Mouse (Mus musculus): ENCODE data around the gene Lztfl1. TPM values are rescaled to one million over a fixed set of nuclear protein-coding genes. Genes with fewer than 3 reads are reported as not detected.

Lztfl1 gene
- polyA plus RNA-seq, 1 experiment from 2014 or later: 39.0 TPM

GRCm38 (mm10) chr9:123701822-123702221 is 15.7 kb downstream of the Lztfl1 start:
- Histone ChIP-seq H3K9me3 (replicated peaks; ENCODE audit: control insufficient read depth, low read length) (no peaks in the 10 kb centered on the region), H3K9ac (ENCODE audit: low read length) (no peak overlapping the region), H3K27ac (ENCODE audit: low read length) (no peak overlapping the region), H3K4me1 (ENCODE audit: control insufficient read depth, insufficient read depth, low read length) (no peaks in the 10 kb centered on the region), H3K4me2 (ENCODE audit: low read depth, low read length) (no peak overlapping the region), H3K4me3 (ENCODE audit: low read length) (no peak overlapping the region), H3K27me3 (ENCODE audit: control insufficient read depth, insufficient read depth, low read length) (no peaks in the 10 kb centered on the region), H3K36me3 (ENCODE audit: control insufficient read depth, insufficient read depth) (peaks cover 17% of the 10 kb centered on the region)
- WGBS: 87% methylated on average over 5 of the region's 5 CpGs
- ATAC-seq (replicated peaks; ENCODE audit: extremely low read depth, insufficient read depth, low FRiP score): no peak

- WGBS: 77% methylated on average over 3 of the region's 3 CpGs
- peaks cover 9% of the 10 kb centered on the region for H3K36me3 ChIP-seq (ENCODE audit: control insufficient read depth, insufficient read depth)
- no peak overlapping the region for H3K4me3 ChIP-seq (ENCODE audit: low read length)
- H3K4me2 ChIP-seq (ENCODE audit: low read depth, low read length): no peak overlapping the region
- H3K27me3 ChIP-seq (ENCODE audit: control insufficient read depth, insufficient read depth, low read length): no peaks in the 10 kb centered on the region
- H3K4me1 ChIP-seq (ENCODE audit: control insufficient read depth, insufficient read depth, low read length): 0 out of 2 replicates have a peak, but pooled peaks cover 2% of the 10 kb centered on the region
- no peak overlapping the region for H3K27ac ChIP-seq (ENCODE audit: low read length)
- H3K9me3 ChIP-seq (replicated peaks; ENCODE audit: control insufficient read depth, low read length): no peaks in the 10 kb centered on the region
- no peak overlapping the region for H3K9ac ChIP-seq (ENCODE audit: low read length)
- ATAC-seq (replicated peaks; ENCODE audit: extremely low read depth, insufficient read depth, low FRiP score): no peak
Observed at GRCm38 (mm10) chr9:123695634-123696302, 21.7 kb downstream of the Lztfl1 start.

DNA sequence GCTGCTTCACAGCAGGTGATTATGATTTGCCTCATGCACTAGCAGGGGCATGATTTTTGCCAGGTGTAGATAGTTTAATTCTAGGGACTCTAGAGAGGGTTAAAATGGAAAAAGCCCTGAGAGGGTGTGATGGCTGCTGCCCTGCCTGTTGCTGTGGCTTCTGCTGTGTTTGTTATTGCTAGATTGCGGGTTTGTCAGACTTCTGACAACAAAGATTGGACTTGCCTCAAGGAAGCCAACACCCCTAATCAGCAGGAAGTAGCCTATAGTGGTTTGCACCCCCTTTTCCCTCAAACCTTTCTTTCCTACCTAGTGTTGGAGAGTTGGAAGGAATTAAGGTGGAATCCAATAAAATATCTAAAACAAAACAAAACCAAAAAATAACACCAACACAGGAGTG is 29.3 kb downstream of the Lztfl1 start:
- no peak overlapping the region for H3K9ac ChIP-seq (ENCODE audit: low read length)
- 50% methylated on average over 1 of the region's 1 CpGs for WGBS
- H3K27ac ChIP-seq (ENCODE audit: low read length): no peak overlapping the region
- no peaks in the 10 kb centered on the region for H3K4me1 ChIP-seq (ENCODE audit: control insufficient read depth, insufficient read depth, low read length)
- peaks cover 2% of the 10 kb centered on the region; the same call in 1 of the 2 replicates for H3K9me3 ChIP-seq (replicated peaks; ENCODE audit: control insufficient read depth, low read length)
- H3K36me3 ChIP-seq (ENCODE audit: control insufficient read depth, insufficient read depth): 0 out of 2 replicates have a peak, but pooled peaks cover 2% of the 10 kb centered on the region
- no peaks in the 10 kb centered on the region for H3K27me3 ChIP-seq (ENCODE audit: control insufficient read depth, insufficient read depth, low read length)
- no peak overlapping the region for H3K4me2 ChIP-seq (ENCODE audit: low read depth, low read length)
- H3K4me3 ChIP-seq (ENCODE audit: low read length): no peak overlapping the region
- ATAC-seq (replicated peaks; ENCODE audit: extremely low read depth, insufficient read depth, low FRiP score): no peak

GRCm38 (mm10) chr9:123686206-123686605 is 31.3 kb downstream of the Lztfl1 start:
- no peak overlapping the region for H3K27ac ChIP-seq (ENCODE audit: low read length)
- no peaks in the 10 kb centered on the region for H3K36me3 ChIP-seq (ENCODE audit: control insufficient read depth, insufficient read depth)
- 82% methylated on average over 5 of the region's 5 CpGs for WGBS
- ATAC-seq (replicated peaks; ENCODE audit: extremely low read depth, insufficient read depth, low FRiP score): no peak
- H3K9me3 ChIP-seq (replicated peaks; ENCODE audit: control insufficient read depth, low read length): peaks cover 2% of the 10 kb centered on the region; the same call in 1 of the 2 replicates
- no peaks in the 10 kb centered on the region for H3K4me1 ChIP-seq (ENCODE audit: control insufficient read depth, insufficient read depth, low read length)
- no peak overlapping the region for H3K4me2 ChIP-seq (ENCODE audit: low read depth, low read length)
- H3K4me3 ChIP-seq (ENCODE audit: low read length): no peak overlapping the region
- H3K9ac ChIP-seq (ENCODE audit: low read length): no peak overlapping the region
- peaks cover 5% of the 10 kb centered on the region; the same call in 1 of the 2 replicates for H3K27me3 ChIP-seq (ENCODE audit: control insufficient read depth, insufficient read depth, low read length)

GRCm38 (mm10) chr9:123683704-123684103 is 33.8 kb downstream of the Lztfl1 start:
- Histone ChIP-seq H3K27me3 (ENCODE audit: control insufficient read depth, insufficient read depth, low read length) (peaks cover 24% of the 10 kb centered on the region), H3K36me3 (ENCODE audit: control insufficient read depth, insufficient read depth) (no peaks in the 10 kb centered on the region)
- WGBS: 46% methylated on average over 3 of the region's 3 CpGs

GRCm38 (mm10) chr9:123679198-123679597 is 38.3 kb downstream of the Lztfl1 start:
- H3K4me2 ChIP-seq (ENCODE audit: low read depth, low read length): no peak overlapping the region
- peaks cover 7% of the 10 kb centered on the region for H3K4me1 ChIP-seq (ENCODE audit: control insufficient read depth, insufficient read depth, low read length)
- H3K9me3 ChIP-seq (replicated peaks; ENCODE audit: control insufficient read depth, low read length): no peaks in the 10 kb centered on the region
- H3K4me3 ChIP-seq (ENCODE audit: low read length): peak overlapping the region; percentile 51
- no peaks in the 10 kb centered on the region for H3K36me3 ChIP-seq (ENCODE audit: control insufficient read depth, insufficient read depth)
- ATAC-seq (replicated peaks; ENCODE audit: extremely low read depth, insufficient read depth, low FRiP score): no peak
- peaks cover 46% of the 10 kb centered on the region for H3K27me3 ChIP-seq (ENCODE audit: control insufficient read depth, insufficient read depth, low read length)
- H3K27ac ChIP-seq (ENCODE audit: low read length): no peak overlapping the region
- 36% methylated on average over 2 of the region's 2 CpGs for WGBS
- no peak overlapping the region for H3K9ac ChIP-seq (ENCODE audit: low read length)

More at GRCm38 (mm10) chr9:123683704-123684103, 33.8 kb downstream of the Lztfl1 start:
- no peak overlapping the region for H3K9ac ChIP-seq (ENCODE audit: low read length)
- no peak overlapping the region for H3K4me3 ChIP-seq (ENCODE audit: low read length)
- H3K4me1 ChIP-seq (ENCODE audit: control insufficient read depth, insufficient read depth, low read length): peaks cover 2% of the 10 kb centered on the region; the same call in 1 of the 2 replicates
- no peak overlapping the region for H3K27ac ChIP-seq (ENCODE audit: low read length)
- peaks cover 2% of the 10 kb centered on the region; the same call in 1 of the 2 replicates for H3K9me3 ChIP-seq (replicated peaks; ENCODE audit: control insufficient read depth, low read length)
- no peak for ATAC-seq (replicated peaks; ENCODE audit: extremely low read depth, insufficient read depth, low FRiP score)
- H3K4me2 ChIP-seq (ENCODE audit: low read depth, low read length): no peak overlapping the region

GRCm38 (mm10) chr9:123678327-123679105 is 39.0 kb downstream of the Lztfl1 start, which contains the start of the genes Ccr9 and Slc6a20a:
Gene Ccr9 (plus strand): TSS chr9:123678439.
Gene Slc6a20a (minus strand): TSS chr9:123678885.
- peak within 1 kb of the TSS; percentile 23; the same call in 1 of the 2 replicates for H3K9ac ChIP-seq (ENCODE audit: low read length)
- peaks cover 7% of the 10 kb centered on the region for H3K4me1 ChIP-seq (ENCODE audit: control insufficient read depth, insufficient read depth, low read length)

DNA sequence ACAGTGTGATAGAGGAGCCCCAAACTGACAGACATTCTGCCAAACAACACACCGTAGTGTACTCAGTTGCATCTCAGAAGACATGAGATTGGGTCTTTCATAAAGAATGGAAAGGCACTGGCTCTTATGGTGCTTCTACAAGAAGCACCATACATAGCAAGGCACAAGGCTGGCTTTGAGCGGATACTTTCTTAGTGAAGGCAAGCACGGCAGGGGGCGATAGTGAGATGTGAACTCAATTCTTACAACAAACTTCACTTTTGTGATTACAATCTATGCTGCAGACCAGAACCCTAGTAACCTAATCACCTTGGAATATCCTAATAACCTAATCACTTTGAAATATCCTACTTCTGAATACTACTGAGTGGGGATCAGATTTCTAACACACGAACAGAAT is 51.9 kb downstream of the Lztfl1 start:
- H3K27me3 ChIP-seq (ENCODE audit: control insufficient read depth, insufficient read depth, low read length): no peaks in the 10 kb centered on the region
- H3K36me3 ChIP-seq (ENCODE audit: control insufficient read depth, insufficient read depth): no peaks in the 10 kb centered on the region
- no peak overlapping the region for H3K4me2 ChIP-seq (ENCODE audit: low read depth, low read length)
- H3K4me3 ChIP-seq (ENCODE audit: low read length): no peak overlapping the region
- no peak for ATAC-seq (replicated peaks; ENCODE audit: extremely low read depth, insufficient read depth, low FRiP score)
- no peaks in the 10 kb centered on the region for H3K4me1 ChIP-seq (ENCODE audit: control insufficient read depth, insufficient read depth, low read length)
- H3K9me3 ChIP-seq (replicated peaks; ENCODE audit: control insufficient read depth, low read length): no peaks in the 10 kb centered on the region
- 44% methylated on average over 5 of the region's 5 CpGs for WGBS
- H3K27ac ChIP-seq (ENCODE audit: low read length): no peak overlapping the region
- no peak overlapping the region for H3K9ac ChIP-seq (ENCODE audit: low read length)

More at GRCm38 (mm10) chr9:123678327-123679105, 39.0 kb downstream of the Lztfl1 start, which contains the start of the genes Ccr9 and Slc6a20a:
- H3K4me2 ChIP-seq (ENCODE audit: low read depth, low read length): peak within 1 kb of the TSS; percentile 71
- no peak within 1 kb of the TSS for H3K27ac ChIP-seq (ENCODE audit: low read length)
- H3K27me3 ChIP-seq (ENCODE audit: control insufficient read depth, insufficient read depth, low read length): peaks cover 46% of the 10 kb centered on the region
- WGBS: 2% methylated on average over 73 of the region's 73 CpGs
- H3K4me3 ChIP-seq (ENCODE audit: low read length): peak within 1 kb of the TSS; percentile 51
- H3K9me3 ChIP-seq (replicated peaks; ENCODE audit: control insufficient read depth, low read length): no peaks in the 10 kb centered on the region
- no peaks in the 10 kb centered on the region for H3K36me3 ChIP-seq (ENCODE audit: control insufficient read depth, insufficient read depth)
- no peak for ATAC-seq (replicated peaks; ENCODE audit: extremely low read depth, insufficient read depth, low FRiP score)

Data from heart, embryonic 16.5 days (tissue).